Mouse (Mus musculus) urinary bladder, postnatal 0 days (tissue): ENCODE measurements around the gene Spry2. TPM values are rescaled to one million over a fixed set of nuclear protein-coding genes. Genes with fewer than 3 reads are reported as not detected.

Source experiments
- polyA plus RNA-seq: library from polyadenylated mRNA; unstranded; fragments of >200 nt; fragmentation: Nextera tagmentation; extraction: Ambion mirVana; gene quantifications from 2 replicates; pipeline ENCODE4 v1.2.1, GENCODE M21; 2015

Spry2 gene
- polyA plus RNA-seq: 58.5 and 76.7 TPM in 2 replicates

GRCm38 (mm10) chr14:105896791-105897568 is at the start of gene Spry2:
TSS of gene Spry2 (minus strand) at chr14:105896819.

Other genes with a start within 250 kb of the Spry2 start
- not detected in 2 replicates for gene Trim52, start 209.4 kb upstream of the Spry2 start, polyA plus RNA-seq